Mouse (Mus musculus) brown adipose tissue, adult 24 weeks (tissue): ENCODE measurements around the gene Bpifb1. TPM values are rescaled to one million over a fixed set of nuclear protein-coding genes. Genes with fewer than 3 reads are reported as not detected.

ENCODE experiments used
- H3K27ac ChIP-seq: fragments of 200-500 bp; replicated peaks from 2 replicates; pipeline ENCODE4 v1.5.1; 2012; ENCODE audit warnings: low read depth, mild to moderate bottlenecking, low read length
- H3K4me1 ChIP-seq: fragments of 200-500 bp; 2 replicates; pipeline ENCODE4 v1.6.1; 2012; ENCODE audit warnings: low read length, mixed read lengths; ENCODE audit not compliant: control insufficient read depth, insufficient read depth, insufficient read length
- H3K4me3 ChIP-seq: fragments of 200-500 bp; 2 replicates; pipeline ENCODE4 v1.5.1; 2012; ENCODE audit warnings: low read depth, mild to moderate bottlenecking, low read length, moderate library complexity; ENCODE audit not compliant: insufficient read depth
- polyA plus RNA-seq: library from polyadenylated mRNA; stranded (reverse); fragments of >200 nt; gene quantifications from 2 replicates; pipeline ENCODE4 v1.2.4, GENCODE M21; 2012; ENCODE audit not compliant: missing spikeins, insufficient read depth, insufficient read length

The Bpifb1 gene
- polyA plus RNA-seq, 1 experiment: not detected

- no peaks in the 10 kb centered on the region for H3K4me1 ChIP-seq
- no peak overlapping the region for H3K4me3 ChIP-seq
- no peak overlapping the region for H3K27ac ChIP-seq
Observed at GRCm38 (mm10) chr2:154192141-154192540, 1.5 kb downstream of the Bpifb1 start.

GRCm38 (mm10) chr2:154193071-154193470 is 2.5 kb downstream of the Bpifb1 start:
- H3K4me3 ChIP-seq: no peak overlapping the region
- H3K27ac ChIP-seq: no peak overlapping the region

GRCm38 (mm10) chr2:154193994-154194504 is 3.4 kb downstream of the Bpifb1 start:
- H3K27ac ChIP-seq: no peak overlapping the region
- H3K4me3 ChIP-seq: no peak overlapping the region
- H3K4me1 ChIP-seq: no peaks in the 10 kb centered on the region

More at GRCm38 (mm10) chr2:154193071-154193470, 2.5 kb downstream of the Bpifb1 start:
- no peaks in the 10 kb centered on the region for H3K4me1 ChIP-seq

- H3K27ac ChIP-seq: no peak overlapping the region
- H3K4me1 ChIP-seq: no peaks in the 10 kb centered on the region
- H3K4me3 ChIP-seq: no peak overlapping the region
Observed at GRCm38 (mm10) chr2:154197036-154197435, 6.4 kb downstream of the Bpifb1 start.

- H3K27ac ChIP-seq: no peak overlapping the region
- no peaks in the 10 kb centered on the region for H3K4me1 ChIP-seq
- no peak overlapping the region for H3K4me3 ChIP-seq
Observed at GRCm38 (mm10) chr2:154204630-154205029, 14.0 kb downstream of the Bpifb1 start.

- no peak overlapping the region for H3K4me3 ChIP-seq
- H3K27ac ChIP-seq: no peak overlapping the region
- no peaks in the 10 kb centered on the region for H3K4me1 ChIP-seq
Observed at GRCm38 (mm10) chr2:154206908-154207307, 16.3 kb downstream of the Bpifb1 start.

GRCm38 (mm10) chr2:154209112-154209511 is 18.5 kb downstream of the Bpifb1 start:
- H3K4me3 ChIP-seq: no peak overlapping the region
- no peak overlapping the region for H3K27ac ChIP-seq
- no peaks in the 10 kb centered on the region for H3K4me1 ChIP-seq

GRCm38 (mm10) chr2:154211121-154211520 is 20.5 kb downstream of the Bpifb1 start:
- Histone ChIP-seq H3K4me1 (no peaks in the 10 kb centered on the region), H3K4me3 (no peak overlapping the region), H3K27ac (no peak overlapping the region)

GRCm38 (mm10) chr2:154211881-154212280 is 21.3 kb downstream of the Bpifb1 start:
- no peak overlapping the region for H3K4me3 ChIP-seq
- no peaks in the 10 kb centered on the region for H3K4me1 ChIP-seq
- H3K27ac ChIP-seq: no peak overlapping the region

GRCm38 (mm10) chr2:154215191-154215590 is 24.6 kb downstream of the Bpifb1 start:
- Histone ChIP-seq H3K4me1 (no peaks in the 10 kb centered on the region), H3K4me3 (no peak overlapping the region), H3K27ac (no peak overlapping the region)

- Histone ChIP-seq H3K4me3 (no peak overlapping the region), H3K27ac (no peak overlapping the region), H3K4me1 (peaks cover 5% of the 10 kb centered on the region; the same call in 1 of the 2 replicates)
Observed at GRCm38 (mm10) chr2:154219950-154220349, 29.3 kb downstream of the Bpifb1 start.

- H3K27ac ChIP-seq: no peak within 1 kb of the TSS
- peaks cover 5% of the 10 kb centered on the region; the same call in 1 of the 2 replicates for H3K4me1 ChIP-seq
- H3K4me3 ChIP-seq: no peak within 1 kb of the TSS
Observed at GRCm38 (mm10) chr2:154223265-154223916, 32.8 kb downstream of the Bpifb1 start, which contains the start of gene Bpifb5. TSS of gene Bpifb5 (plus strand) at chr2:154223742.

GRCm38 (mm10) chr2:154223917-154224273 is 33.3 kb downstream of the Bpifb1 start:
- Histone ChIP-seq H3K27ac (no peak overlapping the region), H3K4me3 (no peak overlapping the region), H3K4me1 (peaks cover 5% of the 10 kb centered on the region; the same call in 1 of the 2 replicates)

- Histone ChIP-seq H3K4me3 (no peak overlapping the region), H3K27ac (no peak overlapping the region), H3K4me1 (peaks cover 5% of the 10 kb centered on the region; the same call in 1 of the 2 replicates)
Observed at GRCm38 (mm10) chr2:154226991-154227390, 36.4 kb downstream of the Bpifb1 start.

- H3K27ac ChIP-seq: no peak overlapping the region
- peaks cover 5% of the 10 kb centered on the region; the same call in 1 of the 2 replicates for H3K4me1 ChIP-seq
- H3K4me3 ChIP-seq: no peak overlapping the region
Observed at GRCm38 (mm10) chr2:154227830-154228229, 37.2 kb downstream of the Bpifb1 start.

- Histone ChIP-seq H3K4me1 (no peaks in the 10 kb centered on the region), H3K27ac (no peak overlapping the region), H3K4me3 (no peak overlapping the region)
Observed at GRCm38 (mm10) chr2:154233426-154233825, 42.8 kb downstream of the Bpifb1 start.
